Mouse (Mus musculus) embryonic facial prominence, embryonic 14.5 days (tissue): ENCODE measurements around the gene Thoc3. TPM values are rescaled to one million over a fixed set of nuclear protein-coding genes. Genes with fewer than 3 reads are reported as not detected.

Experiments used
- ATAC-seq: fragments of 200-750 bp; cut with Nextera tagmentation; 2 replicates; pipeline ENCODE4 v1.8.0; 2017; ENCODE audit warnings: low read depth, moderate number of reproducible peaks, moderate TSS enrichment
- DNase-seq: peaks from one replicate; pipeline ENCODE4 v3.0.0-alpha.2; 2015; ENCODE audit warnings: low spot score
- H3K27ac ChIP-seq: fragments of 300-500 bp; sonication (generic); replicated peaks from 2 replicates; pipeline ENCODE4 v1.5.1; 2014; ENCODE audit warnings: low read depth, mild to moderate bottlenecking, low read length, moderate library complexity
- H3K27me3 ChIP-seq: fragments of 300-500 bp; sonication (generic); replicated peaks from 2 replicates; pipeline ENCODE4 v1.6.1; 2014; ENCODE audit warnings: low read length; ENCODE audit not compliant: control insufficient read depth, insufficient read depth
- H3K36me3 ChIP-seq: fragments of 300-500 bp; sonication (generic); 2 replicates; pipeline ENCODE4 v1.6.1; 2014; ENCODE audit warnings: low read length, mixed read lengths; ENCODE audit not compliant: control insufficient read depth, insufficient read depth
- H3K4me1 ChIP-seq: fragments of 300-500 bp; sonication (generic); 2 replicates; pipeline ENCODE4 v1.6.1; 2014; ENCODE audit warnings: antibody characterized with exemption, low read length; ENCODE audit not compliant: control insufficient read depth, insufficient read depth
- H3K4me2 ChIP-seq: fragments of 300-500 bp; sonication (generic); 2 replicates; pipeline ENCODE4 v1.6.1; 2014; ENCODE audit warnings: low read depth, mild to moderate bottlenecking, low read length, moderate library complexity, mixed read lengths
- H3K4me3 ChIP-seq: fragments of 300-500 bp; sonication (generic); 2 replicates; pipeline ENCODE4 v1.5.1; 2014; ENCODE audit warnings: low read depth, mild to moderate bottlenecking, low read length
- H3K9ac ChIP-seq: fragments of 300-500 bp; sonication (generic); 2 replicates; pipeline ENCODE4 v1.6.1; 2014; ENCODE audit warnings: low read depth, mild to moderate bottlenecking, low read length, moderate library complexity, mixed read lengths
- H3K9me3 ChIP-seq: fragments of 300-500 bp; sonication (generic); 2 replicates; pipeline ENCODE4 v1.6.1; 2016; ENCODE audit warnings: low read length; ENCODE audit not compliant: control insufficient read depth
- WGBS: fragments of 180-500 bp; shearing (Covaris S2); extraction: QIAGEN DNeasy Blood & Tissue Kit; methylation state at CpG from one replicate; pipeline ENCODE4 v1.1.7; 2014; 5-methylcytosine and 5-hydroxymethylcytosine counted together
- polyA plus RNA-seq: library from polyadenylated mRNA; unstranded; fragments of >200 nt; fragmentation: Nextera tagmentation; extraction: Ambion mirVana; gene quantifications from 2 replicates; pipeline ENCODE4 v1.2.1, GENCODE M21; 2014

Thoc3 gene
- polyA plus RNA-seq, 1 experiment from 2014 or later, result 105 TPM

DNA sequence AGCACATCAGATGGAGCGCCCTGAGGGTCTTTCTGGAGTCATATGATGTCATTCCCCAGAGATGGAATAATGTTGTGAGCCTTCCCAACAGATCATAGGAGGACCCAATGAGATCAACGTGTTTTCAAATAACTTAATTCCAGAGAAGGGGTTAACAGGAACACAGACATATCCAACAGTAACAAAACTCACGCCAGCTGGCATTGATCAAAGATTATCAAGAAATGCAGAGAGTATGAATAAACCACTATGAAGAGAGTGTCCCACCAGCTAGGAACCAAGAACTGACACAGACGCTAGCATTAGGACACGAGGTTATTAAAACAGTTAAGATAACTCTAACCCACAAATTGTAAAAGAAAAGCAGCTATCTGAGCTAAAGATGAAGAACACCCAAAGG, 32.0 kb downstream of the Thoc3 start:
- DNase-seq, result no peak
- Histone ChIP-seq H3K9me3 (no peaks in the 10 kb centered on the region), H3K36me3 (no peaks in the 10 kb centered on the region), H3K4me2 (no peak overlapping the region), H3K27me3 (no peaks in the 10 kb centered on the region), H3K9ac (no peak overlapping the region), H3K4me3 (no peak overlapping the region), H3K27ac (no peak overlapping the region), H3K4me1 (peaks cover 3% of the 10 kb centered on the region; the same call in 1 of the 2 replicates)
- no peak for ATAC-seq
- WGBS, result 43% methylated on average over 5 of the region's 5 CpGs

DNA sequence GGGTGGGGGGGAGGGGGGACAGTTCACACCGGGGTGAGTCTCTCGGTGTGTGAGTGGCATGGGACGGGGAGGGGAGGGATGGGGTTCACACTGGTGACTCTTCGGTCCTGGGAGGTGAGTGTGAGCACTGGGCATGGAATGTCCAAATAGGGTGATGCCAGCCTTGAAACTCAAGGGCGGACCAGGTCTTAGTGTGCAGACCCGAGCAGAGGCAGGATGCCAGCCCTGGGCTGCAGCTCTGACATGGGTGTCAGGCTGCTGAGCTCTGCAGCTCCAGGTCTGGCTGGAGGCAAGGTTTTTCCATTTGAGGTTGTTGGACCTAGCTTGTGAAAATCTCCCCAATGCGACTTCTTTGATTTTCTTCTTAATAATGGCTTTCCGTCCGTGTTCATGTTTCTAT, 37.5 kb downstream of the Thoc3 start:
- no peak for ATAC-seq
- 83% methylated on average over 9 of the region's 9 CpGs for WGBS
- H3K27me3 ChIP-seq, result no peaks in the 10 kb centered on the region

DNA sequence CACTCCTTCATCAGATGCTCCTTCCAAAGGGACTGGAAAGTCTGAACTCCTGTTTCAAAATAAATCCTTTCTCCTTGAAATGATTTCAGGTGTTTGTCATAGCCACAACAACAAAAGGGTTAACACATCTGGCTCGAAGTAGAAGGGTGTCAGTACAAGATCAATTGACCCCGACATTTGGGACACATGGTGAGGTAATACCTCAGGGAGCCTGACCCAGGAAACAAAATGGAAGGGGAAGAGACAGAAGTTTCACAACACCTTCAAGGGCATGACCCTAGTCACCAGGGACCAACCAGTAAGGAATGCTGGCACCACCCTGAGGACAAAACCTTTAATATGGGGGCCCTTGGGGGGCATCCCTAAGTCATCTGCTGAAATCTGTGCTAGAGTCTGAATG, 38.6 kb downstream of the Thoc3 start:
- no peak for ATAC-seq
- peaks cover 5% of the 10 kb centered on the region; the same call in 1 of the 2 replicates for H3K4me1 ChIP-seq
- H3K36me3 ChIP-seq, result no peaks in the 10 kb centered on the region
- H3K27me3 ChIP-seq, result no peaks in the 10 kb centered on the region
- no peak overlapping the region for H3K27ac ChIP-seq
- no peaks in the 10 kb centered on the region for H3K9me3 ChIP-seq
- 33% methylated on average over 2 of the region's 2 CpGs for WGBS
- H3K4me2 ChIP-seq, result no peak overlapping the region
- H3K9ac ChIP-seq, result no peak overlapping the region
- no peak overlapping the region for H3K4me3 ChIP-seq
- no peak for DNase-seq

More for the DNA sequence above, 37.5 kb downstream of the Thoc3 start:
- no peak overlapping the region for H3K9ac ChIP-seq
- H3K4me3 ChIP-seq, result no peak overlapping the region
- H3K27ac ChIP-seq, result no peak overlapping the region
- H3K4me1 ChIP-seq, result no peaks in the 10 kb centered on the region
- H3K9me3 ChIP-seq, result no peaks in the 10 kb centered on the region
- no peaks in the 10 kb centered on the region for H3K36me3 ChIP-seq
- no peak overlapping the region for H3K4me2 ChIP-seq
- no peak for DNase-seq

DNA sequence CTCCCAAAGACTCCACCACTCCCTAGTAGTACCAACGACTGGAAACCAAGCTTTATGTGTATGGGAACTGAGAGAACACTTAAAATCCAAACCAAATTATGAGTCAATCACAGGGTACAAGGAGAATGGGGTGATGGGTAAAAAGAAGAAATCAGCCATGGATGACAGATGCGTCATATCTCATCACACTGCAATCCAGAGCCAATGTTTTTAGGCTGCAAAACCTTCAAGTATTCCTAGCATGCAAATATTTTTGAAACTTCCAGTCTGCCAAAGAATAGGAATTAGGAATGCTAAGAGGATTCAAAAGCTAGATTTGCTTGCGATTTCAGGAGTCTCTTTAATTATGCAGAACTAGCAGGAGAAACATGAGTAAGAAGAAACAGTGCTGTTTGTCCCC, 39.9 kb downstream of the Thoc3 start:
- Histone ChIP-seq H3K9me3 (no peaks in the 10 kb centered on the region), H3K27ac (no peak overlapping the region), H3K9ac (no peak overlapping the region), H3K4me1 (peaks cover 7% of the 10 kb centered on the region; the same call in 1 of the 2 replicates), H3K4me2 (no peak overlapping the region), H3K27me3 (no peaks in the 10 kb centered on the region), H3K4me3 (no peak overlapping the region), H3K36me3 (no peaks in the 10 kb centered on the region)
- DNase-seq, result no peak
- 68% methylated on average over 3 of the region's 3 CpGs for WGBS
- ATAC-seq, result no peak

DNA sequence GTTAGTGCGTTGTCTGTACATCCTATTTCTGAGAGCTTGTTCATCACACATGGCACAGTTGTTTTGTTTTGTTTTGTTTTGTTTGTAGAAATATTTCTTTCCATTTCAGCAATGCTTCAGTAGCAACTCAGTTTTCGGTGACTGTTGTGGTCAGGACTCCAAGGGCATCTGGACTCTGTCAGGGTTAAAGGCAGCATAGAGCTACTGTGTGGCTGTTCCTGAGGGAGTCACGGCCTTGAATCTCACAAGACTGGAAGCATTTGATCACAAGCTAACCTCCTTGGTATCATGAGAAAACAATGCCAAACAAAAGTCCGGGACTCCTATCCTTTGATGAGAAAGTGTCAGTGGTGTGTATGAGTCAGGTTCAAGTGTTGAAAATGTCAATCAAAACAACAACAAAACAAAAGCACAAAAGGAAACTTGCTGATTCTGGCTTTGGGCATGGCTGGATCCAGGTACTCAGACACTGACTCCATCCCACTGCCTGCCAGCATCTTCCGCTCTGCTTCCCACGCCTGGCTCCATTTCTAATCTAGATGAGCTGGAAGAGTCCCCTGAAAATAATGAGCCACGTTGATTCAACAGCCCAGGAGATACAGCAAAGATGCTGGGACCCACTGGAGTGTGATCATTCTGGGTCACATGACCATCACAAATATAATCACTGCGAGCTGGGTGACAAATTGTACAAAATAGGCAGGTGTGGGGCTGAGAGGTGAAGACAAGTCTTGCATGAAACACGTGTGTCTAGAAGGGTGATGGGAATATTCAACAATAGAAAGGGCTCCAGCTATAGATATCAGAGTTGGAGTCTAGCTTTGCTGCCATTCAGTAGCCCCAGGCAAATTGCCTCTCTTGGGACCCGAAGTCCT, 41.6 kb downstream of the Thoc3 start:
- Histone ChIP-seq H3K4me3 (no peak overlapping the region), H3K36me3 (no peaks in the 10 kb centered on the region), H3K27me3 (no peaks in the 10 kb centered on the region), H3K4me2 (no peak overlapping the region), H3K4me1 (peaks cover 7% of the 10 kb centered on the region; the same call in 1 of the 2 replicates), H3K9ac (no peak overlapping the region), H3K27ac (no peak overlapping the region), H3K9me3 (no peaks in the 10 kb centered on the region)
- no peak for DNase-seq
- ATAC-seq, result no peak
- WGBS, result 76% methylated on average over 10 of the region's 10 CpGs

DNA sequence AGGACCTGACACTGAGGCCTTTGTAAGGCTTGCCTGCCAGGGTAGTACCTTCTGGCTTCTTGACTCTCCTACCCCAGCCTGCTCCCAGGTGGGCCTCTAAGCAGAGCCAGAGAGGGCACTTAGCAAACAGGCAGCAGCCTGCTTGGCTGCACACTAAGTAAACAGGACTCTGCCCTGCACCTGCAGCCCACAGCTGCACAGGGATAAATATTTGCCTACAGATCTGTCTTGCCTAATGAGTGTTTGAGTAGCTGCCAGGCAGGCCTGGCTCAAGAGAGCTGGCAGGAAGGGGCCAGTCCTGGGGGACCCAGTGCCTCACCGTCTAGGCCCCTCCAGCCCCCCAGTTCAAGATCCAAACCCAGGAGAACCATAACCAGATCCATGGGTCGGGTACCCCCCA, 43.4 kb downstream of the Thoc3 start:
- H3K4me1 ChIP-seq, result peaks cover 7% of the 10 kb centered on the region; the same call in 1 of the 2 replicates
- ATAC-seq (peak; percentile 93), DNase-seq (peak; percentile 84)
- H3K4me2 ChIP-seq, result no peak overlapping the region
- no peak overlapping the region for H3K9ac ChIP-seq
- no peaks in the 10 kb centered on the region for H3K27me3 ChIP-seq
- no peaks in the 10 kb centered on the region for H3K9me3 ChIP-seq
- no peak overlapping the region for H3K4me3 ChIP-seq
- peak overlapping the region; percentile 44 for H3K27ac ChIP-seq
- H3K36me3 ChIP-seq, result no peaks in the 10 kb centered on the region
- 33% methylated on average over 2 of the region's 2 CpGs for WGBS

DNA sequence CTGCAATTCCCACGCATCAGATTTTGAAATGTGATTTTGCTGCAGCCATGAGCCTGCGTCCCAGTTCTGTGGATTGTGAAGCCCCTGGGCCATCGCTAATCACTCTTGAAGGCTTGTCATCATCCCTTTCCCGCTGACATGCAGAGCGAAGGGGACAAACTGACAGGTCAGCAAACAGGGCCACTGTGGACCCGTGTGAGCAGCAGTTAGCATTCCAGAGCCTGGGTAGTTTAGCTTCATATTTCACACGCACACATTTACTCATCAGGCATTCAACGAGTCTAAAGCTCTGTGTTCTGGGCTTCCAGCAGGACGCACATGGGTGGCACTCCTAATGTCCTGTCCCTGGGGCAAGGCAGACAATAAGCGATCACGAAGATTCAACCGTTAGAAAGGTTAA, 48.4 kb downstream of the Thoc3 start:
- Histone ChIP-seq H3K4me2 (no peak overlapping the region), H3K27me3 (no peaks in the 10 kb centered on the region), H3K4me3 (no peak overlapping the region), H3K4me1 (peaks cover 4% of the 10 kb centered on the region; the same call in 1 of the 2 replicates), H3K9me3 (no peaks in the 10 kb centered on the region), H3K27ac (no peak overlapping the region), H3K9ac (no peak overlapping the region), H3K36me3 (no peaks in the 10 kb centered on the region)
- no peak for DNase-seq
- no peak for ATAC-seq
- WGBS, result 66% methylated on average over 12 of the region's 12 CpGs

DNA sequence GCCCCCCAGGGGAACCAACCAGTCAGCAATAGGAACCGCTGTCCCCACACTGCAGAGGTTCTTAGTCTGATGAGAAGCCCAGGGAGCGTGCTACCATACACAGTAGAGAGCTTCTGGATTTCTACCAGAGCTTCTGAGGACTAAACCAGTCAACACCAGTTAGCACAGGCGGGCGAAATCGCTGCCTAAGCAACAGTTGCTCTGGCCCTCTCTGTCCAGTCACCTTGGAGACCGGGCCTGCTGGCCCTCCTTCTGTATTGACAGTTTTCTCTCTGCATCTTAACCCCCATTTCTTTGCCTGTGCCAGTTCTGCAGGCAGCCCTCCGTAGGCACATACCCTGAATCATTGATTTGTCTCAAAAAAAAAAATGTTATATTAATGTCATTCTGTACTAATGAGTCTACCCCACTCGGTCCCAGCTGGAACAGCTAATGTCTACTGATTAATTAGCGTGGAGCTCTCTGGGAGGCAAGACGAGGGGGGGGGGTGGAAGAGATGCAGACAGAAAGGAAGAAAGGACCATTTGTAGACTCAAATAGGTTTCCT, 49.8 kb downstream of the Thoc3 start:
- H3K9ac ChIP-seq, result no peak overlapping the region
- no peak overlapping the region for H3K4me2 ChIP-seq
- H3K9me3 ChIP-seq, result no peaks in the 10 kb centered on the region
- no peaks in the 10 kb centered on the region for H3K27me3 ChIP-seq
- no peak overlapping the region for H3K4me3 ChIP-seq
- 65% methylated on average over 10 of the region's 10 CpGs for WGBS
- H3K4me1 ChIP-seq, result no peaks in the 10 kb centered on the region
- DNase-seq (no peak), ATAC-seq (no peak)
- no peak overlapping the region for H3K27ac ChIP-seq
- no peaks in the 10 kb centered on the region for H3K36me3 ChIP-seq
